Mouse (Mus musculus): ENCODE measurements around the gene Enho. TPM values are rescaled to one million over a fixed set of nuclear protein-coding genes. Genes with fewer than 3 reads are reported as not detected.

Enho gene
- polyA plus RNA-seq, 1 experiment from 2014 or later: 2.3 TPM

GRCm38 (mm10) chr4:41677006-41677629, 37.0 kb upstream of the Enho start:
- WGBS (ENCODE audit: insufficient replicate concordance): 48% methylated on average over 13 of the region's 13 CpGs
- Histone ChIP-seq H3K4me3 (replicated peaks) (no peak overlapping the region), H3K9ac (no peak overlapping the region), H3K27me3 (peaks cover 77% of the 10 kb centered on the region), H3K27ac (replicated peaks) (no peak overlapping the region), H3K36me3 (replicated peaks) (no peaks in the 10 kb centered on the region), H3K4me1 (replicated peaks) (no peaks in the 10 kb centered on the region), H3K4me2 (no peak overlapping the region), H3K9me3 (replicated peaks) (no peaks in the 10 kb centered on the region)
- no peak for ATAC-seq (ENCODE audit: insufficient read depth)

DNA sequence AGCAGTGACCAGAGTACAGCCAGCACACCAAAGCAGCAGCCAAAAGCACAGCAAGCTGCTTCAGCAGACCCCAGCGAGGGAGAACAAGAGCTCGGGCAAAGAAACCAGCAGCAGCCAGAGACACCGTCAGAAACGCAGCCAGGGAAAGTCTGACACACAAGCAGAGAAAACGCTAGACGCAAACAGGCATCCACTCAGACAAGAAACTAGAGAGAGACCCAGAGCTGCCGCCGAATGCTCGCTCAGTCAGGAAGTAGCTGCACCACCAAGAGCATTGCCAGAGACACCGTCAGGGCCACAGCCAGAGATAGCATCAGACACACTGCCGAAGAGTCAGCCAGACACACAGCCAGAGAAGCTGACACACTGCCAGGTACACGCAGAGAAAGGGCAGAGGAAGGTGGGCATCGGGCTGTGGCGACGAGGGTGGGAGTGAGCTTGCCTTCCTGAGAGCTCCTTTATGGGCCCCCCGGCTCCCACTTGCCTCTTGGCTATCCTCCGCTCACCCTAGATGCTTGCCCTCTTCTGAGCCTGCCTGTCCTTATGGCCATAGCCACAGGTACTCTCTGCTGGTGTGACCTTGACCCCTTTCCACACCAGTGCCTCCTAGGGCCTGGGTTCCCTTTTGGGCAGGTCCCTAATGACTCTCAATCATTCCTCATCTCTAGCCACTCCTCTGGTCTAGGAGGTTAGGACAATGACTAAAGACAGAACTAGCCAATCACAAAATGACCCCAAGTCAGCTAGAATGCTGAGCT, 36.3 kb upstream of the Enho start:
- Histone ChIP-seq H3K4me1 (replicated peaks) (no peaks in the 10 kb centered on the region), H3K9ac (no peak overlapping the region), H3K27me3 (peaks cover 78% of the 10 kb centered on the region), H3K9me3 (replicated peaks) (no peaks in the 10 kb centered on the region), H3K36me3 (replicated peaks) (no peaks in the 10 kb centered on the region), H3K27ac (replicated peaks) (no peak overlapping the region), H3K4me2 (no peak overlapping the region), H3K4me3 (replicated peaks) (no peak overlapping the region)
- ATAC-seq (ENCODE audit: insufficient read depth): no peak
- 32% methylated on average over 17 of the region's 17 CpGs for WGBS (ENCODE audit: insufficient replicate concordance)

DNA sequence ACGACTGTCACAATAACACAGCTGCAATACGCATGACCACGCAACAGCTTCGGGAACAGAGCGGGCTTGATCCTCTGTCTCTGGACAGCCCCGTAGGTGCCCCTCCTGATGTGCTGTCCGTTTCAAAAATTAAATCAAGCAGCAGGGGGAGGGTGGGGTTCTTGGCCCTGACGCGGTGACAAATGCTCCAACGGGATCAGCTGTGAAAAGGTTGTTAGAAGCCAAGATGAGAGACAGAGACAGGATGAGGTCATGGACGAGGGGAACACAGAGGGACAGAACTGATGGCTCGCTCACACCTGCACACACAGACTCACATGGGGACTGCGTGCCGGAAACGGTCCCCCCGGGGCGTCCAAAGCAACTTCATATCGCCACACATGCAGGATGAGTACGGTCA, 33.1 kb upstream of the Enho start:
- H3K9ac ChIP-seq: no peak overlapping the region
- no peak overlapping the region for H3K27ac ChIP-seq (replicated peaks)
- WGBS (ENCODE audit: insufficient replicate concordance): 62% methylated on average over 19 of the region's 19 CpGs
- no peak overlapping the region for H3K4me2 ChIP-seq
- H3K4me3 ChIP-seq (replicated peaks): no peak overlapping the region
- no peaks in the 10 kb centered on the region for H3K9me3 ChIP-seq (replicated peaks)
- no peaks in the 10 kb centered on the region for H3K36me3 ChIP-seq (replicated peaks)
- no peak for ATAC-seq (ENCODE audit: insufficient read depth)
- H3K4me1 ChIP-seq (replicated peaks): no peaks in the 10 kb centered on the region
- H3K27me3 ChIP-seq: peaks cover 56% of the 10 kb centered on the region

- Histone ChIP-seq H3K27ac (replicated peaks) (no peak overlapping the region), H3K4me1 (replicated peaks) (no peaks in the 10 kb centered on the region), H3K9ac (no peak overlapping the region), H3K4me2 (no peak overlapping the region), H3K9me3 (replicated peaks) (no peaks in the 10 kb centered on the region), H3K27me3 (peaks cover 53% of the 10 kb centered on the region), H3K36me3 (replicated peaks) (no peaks in the 10 kb centered on the region), H3K4me3 (replicated peaks) (no peak overlapping the region)
- WGBS (ENCODE audit: insufficient replicate concordance): 32% methylated on average over 8 of the region's 8 CpGs
- ATAC-seq (ENCODE audit: insufficient read depth): no peak
These were observed 32.4 kb upstream of the Enho start for GRCm38 (mm10) chr4:41672522-41672963.

- Histone ChIP-seq H3K4me1 (replicated peaks) (no peaks in the 10 kb centered on the region), H3K27ac (replicated peaks) (no peak overlapping the region), H3K9me3 (replicated peaks) (no peaks in the 10 kb centered on the region), H3K36me3 (replicated peaks) (no peaks in the 10 kb centered on the region), H3K4me2 (no peak overlapping the region), H3K9ac (no peak overlapping the region), H3K4me3 (replicated peaks) (no peak overlapping the region), H3K27me3 (peaks cover 49% of the 10 kb centered on the region)
- ATAC-seq (ENCODE audit: insufficient read depth): no peak
- 33% methylated on average over 8 of the region's 8 CpGs for WGBS (ENCODE audit: insufficient replicate concordance)
These were observed 31.9 kb upstream of the Enho start for GRCm38 (mm10) chr4:41671963-41672480.

- Histone ChIP-seq H3K4me3 (replicated peaks) (no peak overlapping the region), H3K27ac (replicated peaks) (no peak overlapping the region), H3K9me3 (replicated peaks) (no peaks in the 10 kb centered on the region), H3K36me3 (replicated peaks) (no peaks in the 10 kb centered on the region), H3K9ac (no peak overlapping the region), H3K4me2 (no peak overlapping the region), H3K4me1 (replicated peaks) (no peaks in the 10 kb centered on the region), H3K27me3 (peaks cover 44% of the 10 kb centered on the region)
- no peak for ATAC-seq (ENCODE audit: insufficient read depth)
- 34% methylated on average over 5 of the region's 5 CpGs for whole genome bisulfite sequencing (ENCODE audit: insufficient replicate concordance)
These were observed 31.4 kb upstream of the Enho start for GRCm38 (mm10) chr4:41671500-41671899.

- no peak overlapping the region for H3K4me2 ChIP-seq
- H3K27ac ChIP-seq (replicated peaks): no peak overlapping the region
- H3K9ac ChIP-seq: no peak overlapping the region
- no peak for ATAC-seq (ENCODE audit: insufficient read depth)
- H3K36me3 ChIP-seq (replicated peaks): no peaks in the 10 kb centered on the region
- no peak overlapping the region for H3K4me3 ChIP-seq (replicated peaks)
- 70% methylated on average over 18 of the region's 18 CpGs for WGBS (ENCODE audit: insufficient replicate concordance)
- no peaks in the 10 kb centered on the region for H3K9me3 ChIP-seq (replicated peaks)
- H3K27me3 ChIP-seq: peaks cover 42% of the 10 kb centered on the region
- no peaks in the 10 kb centered on the region for H3K4me1 ChIP-seq (replicated peaks)
These were observed 30.7 kb upstream of the Enho start for GRCm38 (mm10) chr4:41670836-41671235.

- no peaks in the 10 kb centered on the region for H3K36me3 ChIP-seq (replicated peaks)
- no peak overlapping the region for H3K4me2 ChIP-seq
- peaks cover 11% of the 10 kb centered on the region for H3K27me3 ChIP-seq
- H3K9ac ChIP-seq: no peak overlapping the region
- 62% methylated on average over 11 of the region's 11 CpGs for WGBS (ENCODE audit: insufficient replicate concordance)
- H3K4me1 ChIP-seq (replicated peaks): no peaks in the 10 kb centered on the region
- no peak overlapping the region for H3K4me3 ChIP-seq (replicated peaks)
- no peak for ATAC-seq (ENCODE audit: insufficient read depth)
- H3K9me3 ChIP-seq (replicated peaks): no peaks in the 10 kb centered on the region
- no peak overlapping the region for H3K27ac ChIP-seq (replicated peaks)
These were observed 26.5 kb upstream of the Enho start for GRCm38 (mm10) chr4:41666646-41667045.

DNA sequence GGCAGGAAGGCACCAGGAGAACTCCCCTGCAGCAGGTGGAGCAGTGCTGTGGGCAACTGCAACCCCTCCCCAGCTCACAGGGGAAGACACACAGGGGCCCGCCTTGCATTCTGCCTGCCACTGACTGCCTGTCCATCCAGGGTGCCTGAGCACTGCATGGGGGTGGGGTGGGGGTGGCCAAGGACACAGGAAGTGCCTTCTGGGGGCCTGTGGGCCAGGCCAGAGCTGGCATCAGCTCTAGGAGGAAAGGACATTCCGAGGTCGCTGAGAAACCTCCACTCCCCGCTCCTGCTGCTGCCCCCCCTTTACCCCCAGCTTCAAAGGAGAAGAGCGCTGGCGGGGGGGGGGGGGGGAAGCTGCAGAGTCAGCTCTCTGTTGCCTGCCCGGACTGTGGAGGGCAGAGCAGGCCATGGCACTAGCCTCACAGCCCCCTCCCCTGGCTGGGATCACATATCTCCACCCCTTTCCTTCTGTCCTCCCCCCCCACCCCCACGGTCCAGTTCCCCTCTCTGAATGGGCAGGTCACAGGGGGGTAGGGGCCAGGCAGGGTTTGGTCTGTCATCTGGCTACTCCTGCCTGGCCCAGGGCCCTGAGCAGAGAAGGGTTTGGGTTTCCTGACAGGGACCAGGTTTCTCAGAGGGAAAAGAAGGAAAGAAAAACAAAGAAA, 25.0 kb upstream of the Enho start:
- no peak overlapping the region for H3K27ac ChIP-seq (replicated peaks)

GRCm38 (mm10) chr4:41664533-41664932, 24.4 kb upstream of the Enho start:
- Histone ChIP-seq H3K9me3 (replicated peaks) (no peaks in the 10 kb centered on the region), H3K27me3 (peaks cover 5% of the 10 kb centered on the region; the same call in 1 of the 2 replicates), H3K4me1 (replicated peaks) (peaks cover 7% of the 10 kb centered on the region), H3K27ac (replicated peaks) (no peak overlapping the region), H3K4me2 (no peak overlapping the region), H3K9ac (no peak overlapping the region), H3K36me3 (replicated peaks) (no peaks in the 10 kb centered on the region), H3K4me3 (replicated peaks) (no peak overlapping the region)
- no peak for ATAC-seq (ENCODE audit: insufficient read depth)
- 14% methylated on average over 7 of the region's 7 CpGs for WGBS (ENCODE audit: insufficient replicate concordance)

More for the DNA sequence above, 25.0 kb upstream of the Enho start:
- Histone ChIP-seq H3K4me1 (replicated peaks) (peaks cover 7% of the 10 kb centered on the region), H3K4me2 (no peak overlapping the region), H3K9me3 (replicated peaks) (no peaks in the 10 kb centered on the region), H3K36me3 (replicated peaks) (no peaks in the 10 kb centered on the region), H3K9ac (no peak overlapping the region), H3K4me3 (replicated peaks) (no peak overlapping the region), H3K27me3 (peaks cover 3% of the 10 kb centered on the region; the same call in 1 of the 2 replicates)
- ATAC-seq (ENCODE audit: insufficient read depth): no peak
- WGBS (ENCODE audit: insufficient replicate concordance): 6% methylated on average over 7 of the region's 8 CpGs

DNA sequence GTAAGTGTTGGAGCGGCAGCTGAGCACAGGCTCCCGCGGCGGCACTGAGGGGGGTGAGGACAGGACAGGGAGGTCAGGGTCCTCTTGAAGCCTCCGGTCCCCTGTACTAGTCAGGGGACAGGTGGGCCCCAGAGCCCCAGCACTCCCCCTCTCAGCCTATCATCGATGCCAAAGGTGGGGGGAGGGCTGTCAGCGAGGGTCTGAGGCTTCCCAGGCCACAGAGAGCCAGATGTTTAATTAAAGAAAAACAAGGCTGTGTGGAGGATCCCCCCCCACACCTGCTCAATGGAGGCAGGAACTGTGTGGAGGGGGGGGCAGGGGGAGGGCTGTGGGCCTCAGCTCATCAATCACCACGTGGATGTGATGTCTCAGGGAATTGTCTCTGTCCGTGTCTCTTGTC, 23.5 kb upstream of the Enho start:
- Histone ChIP-seq H3K27me3 (peaks cover 13% of the 10 kb centered on the region; the same call in 1 of the 2 replicates), H3K4me3 (replicated peaks) (no peak overlapping the region), H3K4me1 (replicated peaks) (peaks cover 9% of the 10 kb centered on the region), H3K27ac (replicated peaks) (no peak overlapping the region), H3K36me3 (replicated peaks) (no peaks in the 10 kb centered on the region), H3K9ac (no peak overlapping the region), H3K4me2 (no peak overlapping the region), H3K9me3 (replicated peaks) (no peaks in the 10 kb centered on the region)
- ATAC-seq (ENCODE audit: insufficient read depth): no peak
- 42% methylated on average over 9 of the region's 9 CpGs for WGBS (ENCODE audit: insufficient replicate concordance)
